Mouse (Mus musculus) frontal cortex, postnatal 36 days (tissue): ENCODE measurements around the gene Mrpl37.
"Not testable (repeated sequence)": the region's sequence is repeated elsewhere in the genome, so short reads cannot be mapped to it uniquely, and the experiment has no call there.

ENCODE experiments used
- DNase-seq, 2 experiments: peaks; one replicate each; pipeline ENCODE4 v3.0.0; 2022; ENCODE audit warnings: low spot score in 2 of 2

Gene Mrpl37

DNA sequence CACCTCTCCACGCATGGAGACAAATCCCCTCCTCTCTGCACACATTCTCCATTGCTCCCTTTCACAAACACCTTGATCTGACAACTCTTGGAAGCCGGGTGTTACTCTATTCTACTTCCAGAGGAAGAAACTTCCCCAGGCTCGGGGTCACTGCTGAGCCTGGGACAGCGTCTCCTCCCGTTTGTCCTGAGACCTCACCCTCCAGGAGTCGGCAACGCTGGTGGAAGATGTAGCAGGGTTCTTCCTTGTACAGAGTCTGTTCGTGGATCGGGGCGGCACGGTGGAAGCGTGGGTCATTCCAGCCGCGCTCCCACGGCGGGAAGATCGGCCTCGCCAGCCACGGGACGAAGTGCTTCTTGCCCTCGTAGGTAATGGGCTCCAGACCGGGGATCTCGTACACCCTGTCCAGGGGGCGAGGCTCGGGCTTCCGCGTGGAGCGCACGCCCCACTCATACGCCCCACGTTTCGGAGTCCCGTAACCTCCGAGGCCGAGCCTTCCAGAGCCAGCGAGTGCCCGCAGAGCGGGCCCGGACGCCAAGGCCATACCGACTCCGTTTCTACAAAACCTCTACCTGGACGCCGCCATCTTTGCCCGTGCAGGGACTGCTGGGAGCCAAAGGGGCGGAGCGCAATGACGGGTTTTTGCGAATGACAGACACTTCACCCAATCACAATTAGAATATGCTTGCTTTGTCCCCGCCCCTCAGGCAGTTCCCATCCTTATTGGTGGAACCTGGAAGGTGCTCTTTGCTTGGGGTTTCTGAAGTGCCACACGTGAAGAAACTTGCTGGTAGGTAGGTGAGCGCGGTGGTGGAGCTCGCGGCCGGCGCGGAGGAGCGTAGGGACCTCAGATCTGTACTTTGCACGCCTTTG lies at the start of gene Mrpl37, which contains the start of gene Cyb5rl:
TSS of gene Mrpl37 (minus strand) at position 617 of the 873 bp plus-strand sequence.
TSS of gene Cyb5rl (plus strand) at position 737 of the 873 bp plus-strand sequence.
- peak; percentile 95 to 98 for DNase-seq

DNA sequence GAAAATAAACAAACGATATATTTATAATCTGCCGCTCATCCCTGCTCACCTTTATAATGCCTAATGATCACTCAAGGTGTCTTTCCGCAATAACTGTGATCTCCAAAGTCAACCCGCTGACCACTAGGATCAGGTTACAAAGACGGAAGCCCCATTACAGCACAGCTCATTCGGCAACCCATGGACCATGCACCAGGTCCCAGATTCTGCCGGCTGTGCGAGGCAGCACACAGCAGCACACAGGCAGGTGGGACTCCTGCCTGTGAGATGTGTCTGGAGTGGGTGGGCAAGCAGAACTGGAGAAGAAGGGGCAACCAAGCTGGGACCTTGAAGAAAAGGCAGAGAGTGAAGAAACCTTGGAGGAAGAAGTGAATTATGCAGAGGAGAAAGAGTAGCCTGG lies 47.6 kb upstream of the Mrpl37 start:
- DNase-seq: no peak

DNA sequence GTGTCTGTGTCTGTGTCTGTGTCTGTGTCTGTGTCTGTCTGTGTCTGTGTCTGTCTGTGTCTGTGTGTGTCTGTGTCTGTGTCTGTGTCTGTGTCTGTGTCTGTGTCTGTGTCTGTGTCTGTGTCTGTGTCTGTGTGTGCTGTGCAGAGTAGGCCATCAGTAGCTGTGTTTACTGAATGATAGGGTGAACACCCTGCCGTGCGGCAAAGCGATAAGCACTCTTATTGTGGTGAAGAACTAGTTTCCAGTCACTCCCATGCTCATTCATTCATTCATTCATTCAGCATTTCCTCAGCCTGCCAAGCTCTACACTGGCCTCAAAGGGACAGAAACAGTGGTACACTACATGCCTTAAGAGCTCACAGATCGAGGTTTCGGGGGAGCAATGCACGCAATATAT lies 42.5 kb upstream of the Mrpl37 start:
- DNase-seq: not testable (repeated sequence)

DNA sequence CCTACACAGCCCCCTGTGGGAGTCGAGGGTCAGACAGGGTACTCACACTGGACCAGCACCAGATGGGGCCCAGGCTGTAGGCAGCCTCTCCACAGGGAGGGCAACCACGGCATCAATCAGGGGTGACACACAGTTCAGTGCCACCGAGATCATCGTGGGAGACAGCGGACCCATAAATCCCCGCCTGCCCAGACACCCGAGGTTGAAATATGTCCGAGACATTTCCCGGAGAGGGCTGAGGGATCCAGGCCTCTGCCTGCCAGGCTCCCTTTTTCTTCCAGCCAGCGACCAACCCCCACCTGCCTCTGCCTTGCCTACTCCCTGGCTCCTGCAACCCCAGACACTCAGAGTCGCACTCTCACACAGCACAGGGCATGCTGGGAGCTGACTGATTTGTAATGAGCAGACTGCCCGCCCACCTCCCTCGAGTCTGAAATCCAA lies 41.6 kb upstream of the Mrpl37 start:
- peak in 1 of 2 experiments; percentile 40 for DNase-seq

DNA sequence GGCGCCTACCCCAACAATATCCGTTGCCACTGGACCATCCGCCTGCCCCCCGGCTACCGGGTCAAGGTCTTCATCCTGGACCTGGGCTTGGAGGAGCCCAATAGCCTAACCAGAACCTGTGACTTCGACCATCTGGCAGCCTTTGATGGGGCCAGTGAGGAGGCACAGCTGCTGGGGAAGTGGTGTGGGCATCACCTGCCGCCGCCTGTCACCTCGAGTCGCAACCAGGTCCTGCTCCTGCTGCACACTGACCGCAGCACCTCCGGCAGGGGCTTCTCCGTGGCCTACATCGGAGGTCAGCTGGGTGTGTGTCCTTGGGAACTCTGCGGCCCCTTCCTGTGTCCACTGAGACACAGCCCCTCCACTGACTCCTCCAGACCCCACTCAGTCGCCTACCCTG lies 40.1 kb upstream of the Mrpl37 start:
- DNase-seq: no peak

DNA sequence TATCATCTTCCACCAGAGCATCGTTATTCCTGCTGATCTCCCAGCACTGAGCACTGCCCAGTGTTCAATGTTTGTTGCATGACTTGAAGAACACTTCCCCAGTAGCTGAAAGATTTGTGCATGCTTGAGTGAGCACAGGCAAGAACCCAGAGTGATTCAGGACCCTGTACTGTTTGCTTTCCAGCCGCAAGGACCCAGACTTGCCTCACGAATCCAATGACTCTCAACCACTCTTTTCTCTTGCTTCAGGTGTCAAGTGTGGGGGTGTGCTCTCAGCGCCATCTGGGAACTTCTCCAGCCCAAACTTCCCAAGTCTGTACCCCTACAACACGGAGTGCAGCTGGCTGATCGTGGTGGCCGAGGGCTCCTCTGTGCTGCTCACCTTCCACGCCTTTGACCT lies 35.6 kb upstream of the Mrpl37 start:
- no peak for DNase-seq

DNA sequence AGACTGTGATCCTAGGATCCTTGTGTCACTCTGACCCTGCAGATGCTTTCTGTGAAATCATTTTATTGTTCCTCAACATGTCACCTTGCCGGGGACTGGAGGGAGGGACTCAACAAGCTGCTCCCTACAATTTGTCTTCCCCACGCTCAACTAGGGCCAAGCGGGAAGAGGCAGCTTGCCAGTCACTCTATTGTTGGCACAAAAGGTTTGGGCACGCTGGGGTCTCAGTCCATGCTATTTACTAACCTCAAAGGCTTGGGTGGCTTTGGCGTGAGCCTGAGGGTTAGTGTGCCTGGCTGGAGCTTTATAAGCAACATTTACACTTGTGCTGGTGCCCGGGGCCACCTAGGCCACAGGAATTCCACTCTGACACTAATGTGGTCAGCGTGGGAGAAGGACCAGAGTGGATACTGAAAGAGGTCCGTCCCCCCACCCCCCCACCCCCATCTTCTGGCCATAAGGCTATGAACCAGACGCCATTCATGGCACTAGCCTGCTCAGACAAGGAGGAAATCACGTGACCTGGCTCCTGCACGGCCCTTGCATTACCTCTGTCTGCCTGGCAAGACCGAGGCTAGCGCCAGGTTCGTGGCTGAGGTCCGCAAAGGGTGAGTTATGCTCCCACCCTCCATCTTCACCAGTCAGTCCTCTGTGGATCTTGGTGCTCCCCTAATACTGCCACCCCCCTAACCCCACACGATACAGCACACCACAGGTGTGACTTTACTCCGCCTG lies 32.3 kb upstream of the Mrpl37 start:
- DNase-seq: no peak

DNA sequence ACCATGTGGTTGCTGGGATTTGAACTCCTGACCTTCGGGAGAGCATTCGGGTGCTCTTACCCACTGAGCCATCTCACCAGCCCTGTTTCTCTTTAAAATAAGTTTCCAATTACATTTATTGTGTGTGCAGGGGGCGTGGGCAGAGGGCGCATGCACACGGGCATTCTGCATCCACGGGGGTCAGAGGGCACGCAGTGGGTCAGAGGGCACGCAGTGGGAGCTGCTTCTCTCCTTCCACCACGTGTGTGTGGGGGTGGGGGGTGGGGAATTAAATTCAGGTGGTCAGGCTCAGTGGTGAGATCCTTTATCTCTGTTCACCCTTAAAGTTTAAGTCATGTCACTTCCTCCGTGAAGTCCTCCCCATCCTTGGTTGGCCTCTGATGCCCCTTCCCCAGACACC lies 31.7 kb upstream of the Mrpl37 start:
- DNase-seq: no peak

DNA sequence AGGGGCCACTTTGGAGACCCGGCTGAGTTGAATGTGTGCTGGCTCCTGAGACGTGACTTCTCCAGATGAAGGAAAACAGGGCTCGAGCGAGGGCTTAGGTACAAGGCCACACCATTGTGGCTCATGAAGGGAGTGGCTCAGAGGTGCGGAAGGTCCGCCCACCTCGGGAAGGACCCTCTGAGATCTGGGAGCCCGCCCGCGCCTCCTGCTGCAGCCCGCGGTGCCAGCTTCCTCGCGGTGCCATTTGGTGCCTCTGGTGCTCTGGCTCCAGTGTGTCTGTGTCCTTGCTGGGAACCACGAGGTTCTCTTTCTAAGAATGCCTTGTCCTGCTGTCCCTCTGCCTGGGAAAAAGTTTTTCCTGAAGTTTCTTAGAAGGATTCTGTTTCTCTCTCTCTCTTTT lies 31.2 kb upstream of the Mrpl37 start:
- DNase-seq: no peak

DNA sequence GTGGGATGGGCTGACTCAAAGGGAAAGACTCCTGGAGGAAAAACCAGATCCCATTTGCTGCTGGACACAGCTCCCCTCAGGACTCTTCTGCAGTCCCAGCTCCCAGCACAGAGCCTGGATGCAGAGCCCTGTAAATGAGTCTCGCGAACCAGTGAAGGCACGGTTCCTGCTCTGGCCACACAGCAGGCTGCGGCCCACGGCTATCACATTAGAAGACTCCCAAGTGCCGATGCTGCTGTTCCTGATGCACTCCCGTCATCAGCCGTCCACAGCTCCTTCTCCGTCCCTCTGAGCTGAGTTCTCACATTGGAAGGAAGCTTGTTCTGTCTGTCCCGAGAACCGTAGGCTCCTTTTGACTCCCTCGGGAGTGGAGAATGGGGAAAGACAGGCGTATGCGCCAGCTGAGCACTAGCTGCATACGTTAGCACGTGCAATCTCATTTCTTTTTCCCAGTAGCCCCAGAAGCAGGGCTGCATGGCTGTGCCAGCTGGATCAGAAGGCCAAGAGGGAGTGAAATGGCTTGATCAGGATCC lies 30.2 kb upstream of the Mrpl37 start, which contains the start of gene Cdcp2:
TSS of gene Cdcp2 (plus strand) at position 51 of the 533 bp plus-strand sequence.
- no peak for DNase-seq

DNA sequence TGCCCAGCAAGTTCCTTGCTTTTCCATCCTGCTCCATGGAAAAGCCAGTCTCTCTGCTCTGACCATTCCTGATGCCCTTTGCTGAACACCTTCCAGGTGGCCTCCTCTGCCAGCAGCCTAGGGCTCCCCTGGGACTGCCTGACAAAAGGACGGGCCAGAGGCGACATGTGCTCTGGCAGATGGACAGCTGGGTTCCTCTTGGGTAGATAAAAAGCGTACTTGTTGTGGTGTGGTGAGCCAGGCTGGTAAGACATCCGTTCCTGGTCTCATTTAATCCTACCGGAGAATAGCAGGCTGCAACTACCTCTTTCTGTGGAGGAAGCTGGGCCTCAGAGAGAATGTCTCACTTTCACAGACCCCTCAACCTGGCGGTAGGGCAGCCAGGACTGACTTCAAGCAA lies 29.4 kb upstream of the Mrpl37 start:
- no peak for DNase-seq

DNA sequence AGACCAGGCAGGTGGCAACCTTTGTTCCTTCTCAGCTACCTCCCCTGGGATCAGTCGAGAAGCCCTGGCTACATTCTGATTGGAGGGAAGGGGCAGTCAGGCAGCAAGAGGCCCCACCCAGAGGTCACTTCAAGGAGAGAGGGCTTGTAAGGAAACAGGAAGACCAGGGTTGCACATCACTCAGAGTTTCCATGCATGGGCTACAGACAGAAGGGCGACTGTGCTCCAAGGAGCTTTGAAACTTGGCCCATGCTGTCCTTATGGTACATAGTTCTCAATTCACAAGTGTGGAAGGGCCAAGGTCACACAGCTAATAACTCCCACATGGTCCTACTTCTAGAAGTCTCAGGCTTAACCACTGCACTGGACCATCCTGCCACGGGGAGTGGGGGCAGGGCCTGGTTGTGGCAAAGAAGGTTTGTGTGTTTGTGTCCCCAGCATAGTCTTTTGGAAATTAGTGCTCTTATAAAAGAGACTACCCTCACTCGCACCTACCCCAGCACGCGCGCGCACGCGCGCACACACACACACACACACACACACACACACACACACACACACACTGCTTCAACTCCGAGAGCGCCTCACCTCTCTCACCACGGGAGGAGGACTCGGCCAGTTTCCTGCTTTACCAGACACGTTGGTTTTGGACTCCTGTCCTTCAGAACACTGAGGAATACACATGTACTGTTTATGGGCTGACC lies 28.0 kb upstream of the Mrpl37 start:
- no peak for DNase-seq

DNA sequence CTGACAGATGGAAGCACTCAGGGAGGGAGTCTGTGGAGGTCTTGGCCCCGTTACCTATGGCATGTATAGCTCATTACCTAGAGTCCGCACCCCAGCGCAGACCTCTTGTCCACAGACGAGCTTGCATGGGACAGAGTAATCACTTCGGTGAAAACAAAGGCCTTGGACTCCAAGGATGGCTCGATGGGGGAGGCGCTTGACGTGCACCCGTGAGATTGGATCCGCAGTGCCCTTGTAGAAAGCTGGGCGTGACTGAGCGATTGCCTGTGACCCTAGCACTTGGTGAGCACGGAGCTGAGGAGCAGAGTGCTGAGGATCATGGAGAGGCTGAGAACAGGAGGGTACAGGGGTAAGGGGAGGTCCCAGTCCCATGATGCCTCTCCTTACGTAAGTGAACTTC lies 25.0 kb upstream of the Mrpl37 start:
- DNase-seq: no peak

DNA sequence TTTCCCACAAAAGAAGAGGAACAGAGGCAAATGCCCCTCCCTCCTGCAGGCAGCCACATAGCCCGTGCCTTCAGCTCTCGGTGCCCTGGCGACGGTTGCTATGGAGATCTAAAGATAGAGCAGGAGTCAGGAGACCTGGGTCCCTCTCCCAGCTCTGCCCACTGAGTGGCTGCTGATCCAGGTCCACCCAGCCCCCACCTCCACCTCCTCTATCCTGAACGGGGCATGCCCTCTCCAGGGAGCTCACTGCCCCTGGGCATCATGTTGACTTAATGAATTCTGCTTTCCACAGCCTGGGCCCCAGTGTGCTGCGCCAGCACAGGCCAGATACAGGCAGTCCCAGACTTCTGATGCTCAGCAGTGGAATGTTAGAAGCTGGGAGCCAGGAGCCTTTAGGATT lies 18.2 kb upstream of the Mrpl37 start:
- peak; percentile 71 to 82 for DNase-seq

DNA sequence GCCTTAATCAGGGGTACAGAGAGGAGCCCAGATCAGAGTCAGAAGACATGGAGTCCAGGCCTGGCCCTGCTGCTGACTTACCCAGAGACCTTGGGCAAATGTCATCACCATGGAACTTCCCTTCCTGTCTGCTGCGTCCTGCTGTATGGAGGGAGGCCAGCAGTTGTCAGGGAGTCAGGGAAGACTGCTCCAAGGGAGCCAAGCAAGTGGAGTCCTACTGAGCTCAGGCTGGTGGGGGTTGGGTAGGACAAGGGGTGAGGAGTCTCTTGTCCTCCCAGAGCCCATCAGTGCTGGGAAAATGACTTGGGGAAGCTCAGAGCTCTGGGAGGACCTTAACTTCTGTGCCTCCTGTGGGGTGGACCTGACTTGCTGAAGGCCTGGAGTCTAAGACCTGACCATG lies 17.7 kb upstream of the Mrpl37 start:
- peak; percentile 21 to 22 for DNase-seq

DNA sequence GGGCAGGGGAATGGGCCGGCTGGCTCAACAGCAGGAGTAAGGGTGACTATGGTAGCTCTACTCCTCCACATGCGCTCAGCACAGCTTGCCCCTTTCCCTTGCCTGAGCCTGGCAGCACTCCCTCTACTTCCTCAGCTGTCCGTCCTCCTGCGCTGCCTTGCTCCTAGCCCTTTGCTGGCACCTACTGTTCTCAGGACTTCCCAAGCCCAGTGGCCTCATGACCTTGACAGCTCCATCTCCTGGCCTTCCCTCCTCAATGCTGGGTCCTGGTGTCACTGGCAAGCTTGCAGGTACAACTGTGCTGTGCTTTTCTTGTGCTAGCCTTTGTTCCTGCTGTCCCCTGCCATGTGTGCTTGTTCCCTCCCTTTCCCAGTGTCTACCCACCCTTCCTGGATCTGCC lies 16.5 kb upstream of the Mrpl37 start:
- no peak for DNase-seq

DNA sequence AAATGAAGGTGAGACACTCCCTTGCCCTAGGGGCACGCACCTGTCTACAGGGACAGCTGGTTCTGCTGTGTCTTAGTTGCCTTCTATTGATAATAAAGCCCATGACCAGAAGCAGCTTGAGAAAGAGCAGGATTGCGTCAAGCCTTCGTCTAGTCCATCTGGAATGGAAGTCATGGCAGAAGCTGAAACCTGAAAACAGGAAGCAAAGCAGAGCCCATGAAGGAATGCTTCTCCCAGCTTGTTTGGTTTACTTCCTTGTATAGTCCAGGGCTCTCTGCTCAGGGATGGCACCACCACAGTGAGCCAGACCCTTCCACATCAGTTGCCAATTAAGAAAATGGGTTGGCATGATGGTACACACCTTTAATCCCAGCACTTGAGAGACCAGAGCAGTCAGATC lies 15.5 kb upstream of the Mrpl37 start:
- DNase-seq: no peak

DNA sequence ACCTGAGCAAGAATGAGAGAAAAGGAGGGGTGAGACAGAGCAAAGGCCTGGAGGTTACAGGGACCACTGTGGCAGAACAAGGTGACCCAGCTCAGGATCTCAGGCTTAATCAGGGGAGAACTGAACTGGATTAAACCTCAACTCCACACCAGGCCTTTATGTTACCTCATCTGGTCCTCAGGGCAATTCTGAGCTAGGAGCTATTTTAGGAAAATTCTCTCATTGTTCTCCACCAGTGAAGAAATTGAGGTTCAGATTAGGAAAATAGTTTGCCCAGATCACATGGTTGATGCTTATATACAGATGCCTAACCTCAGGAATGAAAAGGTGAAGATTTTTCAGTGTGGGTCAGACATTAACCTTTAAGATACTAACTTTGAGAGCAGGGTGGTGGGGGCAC lies 13.0 kb upstream of the Mrpl37 start:
- DNase-seq: no peak

DNA sequence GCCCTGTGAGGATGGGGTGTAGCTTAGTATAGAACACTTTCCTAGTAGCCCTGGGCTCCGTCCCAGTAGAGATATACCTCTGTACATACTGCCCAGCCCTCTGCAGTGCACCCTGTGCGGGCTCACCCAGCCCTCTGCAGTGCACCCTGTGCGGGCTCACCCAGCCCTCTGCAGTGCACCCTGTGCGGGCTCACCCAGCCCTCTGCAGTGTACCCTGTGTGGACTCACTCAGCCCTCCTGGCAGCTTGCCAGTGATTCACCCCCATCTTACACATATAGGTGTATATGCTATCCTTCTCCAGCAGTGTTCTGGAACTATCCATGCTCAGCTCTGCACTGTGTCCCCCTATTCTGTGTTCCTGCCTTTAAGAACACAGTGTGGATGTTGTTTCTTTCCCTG lies 12.2 kb upstream of the Mrpl37 start:
- DNase-seq: no peak

DNA sequence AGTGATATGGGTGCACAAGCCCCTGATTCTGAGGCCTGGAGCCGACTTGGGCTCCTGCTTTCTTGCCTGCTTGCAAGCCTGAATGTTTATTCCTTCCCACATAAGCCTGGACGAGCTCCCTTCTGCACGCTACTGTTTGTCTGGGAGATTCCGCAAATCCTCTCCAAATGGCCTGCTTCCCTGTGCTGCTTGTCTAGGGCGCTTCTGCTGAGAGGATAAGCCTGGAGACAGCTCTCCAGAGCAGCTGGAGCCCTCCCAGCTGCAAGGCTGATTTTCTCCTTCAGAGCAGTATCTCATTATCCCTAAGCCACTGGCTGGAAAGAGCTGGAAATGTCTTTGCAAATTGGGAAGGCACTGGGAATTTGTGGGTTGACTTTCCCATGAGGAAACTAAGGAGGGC lies 8.8 kb upstream of the Mrpl37 start:
- peak in 1 of 2 experiments; percentile 37 for DNase-seq

DNA sequence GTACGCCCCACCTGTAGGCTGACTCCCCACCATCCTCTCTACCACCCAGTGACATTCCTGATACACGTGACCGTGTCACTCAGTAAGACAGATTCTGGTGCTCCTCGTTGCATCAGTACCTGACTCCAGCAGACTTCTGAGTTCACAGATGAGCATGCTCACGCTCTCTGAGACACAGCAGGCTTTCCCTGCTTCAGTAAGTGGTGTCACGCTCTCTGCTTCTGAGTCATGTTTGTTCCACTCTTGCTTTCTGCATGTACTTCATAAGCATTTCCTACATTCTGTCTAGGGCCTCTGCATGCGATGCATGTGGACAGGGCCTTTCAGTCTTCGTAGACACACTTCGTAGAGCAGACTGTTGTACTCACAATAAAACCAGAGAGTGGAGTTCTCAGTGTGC lies 5.7 kb upstream of the Mrpl37 start:
- DNase-seq: no peak
